Mouse (Mus musculus): ENCODE data around the gene Lrrc63. TPM values are rescaled to one million over a fixed set of nuclear protein-coding genes. Genes with fewer than 3 reads are reported as not detected.

Lrrc63 gene
- polyA plus RNA-seq, 1 experiment = 0.04 TPM

- no peak for DNase-seq (ENCODE audit: extremely low spot score in 1 of 2, low spot score in 1 of 2)
Observed at GRCm38 (mm10) chr14:75035431-75035830, 95.2 kb downstream of the Lrrc63 start.

Other genes with a start within 250 kb of the Lrrc63 start
- gene Lrch1, start 183.0 kb downstream of the Lrrc63 start, polyA plus RNA-seq (2012; rRNA removed) = 14.6 and 16.1 TPM in 2 replicates
- gene Rubcnl, start 114.9 kb downstream of the Lrrc63 start, polyA plus RNA-seq (2012; rRNA removed) = 1.1 and 1.4 TPM in 2 replicates
- 4.8 and 5.5 TPM in 2 replicates for gene Lcp1, start 220 bp upstream of the Lrrc63 start, polyA plus RNA-seq (2012; rRNA removed)
- gene Cpb2, start 111.4 kb upstream of the Lrrc63 start, polyA plus RNA-seq (2012; rRNA removed) = not detected in 2 replicates
- 35.3 and 39.3 TPM in 2 replicates for gene Zc3h13, start 153.5 kb upstream of the Lrrc63 start, polyA plus RNA-seq (2012; rRNA removed)

Measured in frontal cortex, adult 2 months (tissue).